Mouse (Mus musculus) embryonic facial prominence, embryonic 11.5 days (tissue): ENCODE data around the gene Pds5b. TPM values are rescaled to one million over a fixed set of nuclear protein-coding genes. Genes with fewer than 3 reads are reported as not detected.
"Not testable (repeated sequence)": the region's sequence is repeated elsewhere in the genome, so short reads cannot be mapped to it uniquely, and the experiment has no call there.

Experiments used
- ATAC-seq: fragments of 200-750 bp; cut with Nextera tagmentation; replicated peaks from 2 replicates; pipeline ENCODE4 v1.8.0; 2017; ENCODE audit warnings: low read depth; ENCODE audit not compliant: insufficient number of reproducible peaks, low FRiP score, low TSS enrichment
- DNase-seq: peaks from one replicate; pipeline ENCODE4 v3.0.0-alpha.2; 2015; ENCODE audit warnings: low spot score
- H3K27ac ChIP-seq: fragments of 300-500 bp; sonication (generic); replicated peaks from 2 replicates; pipeline ENCODE4 v1.5.1; 2014; ENCODE audit warnings: mild to moderate bottlenecking, low read depth, low read length, control low read depth
- H3K27me3 ChIP-seq: fragments of 300-500 bp; sonication (generic); 2 replicates; pipeline ENCODE4 v1.6.1; 2014; ENCODE audit warnings: mild to moderate bottlenecking, low read length, moderate library complexity, mixed read lengths; ENCODE audit not compliant: control insufficient read depth, insufficient read depth
- H3K36me3 ChIP-seq: fragments of 300-500 bp; sonication (generic); replicated peaks from 2 replicates; pipeline ENCODE4 v1.6.1; 2014; ENCODE audit warnings: low read depth, mild to moderate bottlenecking, low read length, moderate library complexity, mixed read lengths; ENCODE audit not compliant: control insufficient read depth, insufficient read depth
- H3K4me1 ChIP-seq: fragments of 300-500 bp; sonication (generic); 2 replicates; pipeline ENCODE4 v1.6.1; 2014; ENCODE audit warnings: low read length, mixed read lengths; ENCODE audit not compliant: control insufficient read depth, insufficient read depth
- H3K4me2 ChIP-seq: fragments of 300-500 bp; sonication (generic); 2 replicates; pipeline ENCODE4 v1.6.1; 2014; ENCODE audit warnings: low read depth, mild to moderate bottlenecking, control low read depth, low read length, moderate library complexity
- H3K4me3 ChIP-seq: fragments of 300-500 bp; sonication (generic); 2 replicates; pipeline ENCODE4 v1.5.1; 2014; ENCODE audit warnings: low read depth, low read length, control low read depth
- H3K9ac ChIP-seq: fragments of 300-500 bp; sonication (generic); replicated peaks from 2 replicates; pipeline ENCODE4 v1.6.1; 2014; ENCODE audit warnings: mild to moderate bottlenecking, control low read depth, low read length
- H3K9me3 ChIP-seq: fragments of 300-500 bp; sonication (generic); replicated peaks from 2 replicates; pipeline ENCODE4 v1.6.1; 2016; ENCODE audit warnings: mild to moderate bottlenecking, low read length, inconsistent platforms, mixed read lengths; ENCODE audit not compliant: control insufficient read depth
- WGBS: fragments of 180-500 bp; shearing (Covaris S2); extraction: QIAGEN DNeasy Blood & Tissue Kit; methylation state at CpG from one replicate; pipeline ENCODE4 v1.1.7; 2014; 5-methylcytosine and 5-hydroxymethylcytosine counted together
- polyA plus RNA-seq: library from polyadenylated mRNA; unstranded; fragments of >200 nt; fragmentation: Nextera tagmentation; extraction: Ambion mirVana; gene quantifications from 2 replicates; pipeline ENCODE4 v1.2.1, GENCODE M21; 2014

Gene Pds5b
- polyA plus RNA-seq, 1 experiment from 2014 or later, result 56.5 TPM

- Histone ChIP-seq H3K9me3 (no peaks in the 10 kb centered on the region; the same call in 1 of the 2 replicates), H3K27me3 (no peaks in the 10 kb centered on the region), H3K27ac (no peak overlapping the region), H3K9ac (no peak overlapping the region), H3K4me1 (no peaks in the 10 kb centered on the region), H3K36me3 (no peaks in the 10 kb centered on the region), H3K4me3 (no peak overlapping the region), H3K4me2 (no peak overlapping the region)
- DNase-seq (no peak), ATAC-seq (no peak)
- WGBS, result 94% methylated on average over 5 of the region's 5 CpGs
Observed at GRCm38 (mm10) chr5:150829499-150829898, 156.0 kb downstream of the Pds5b start.

GRCm38 (mm10) chr5:150830718-150831117 lies 157.2 kb downstream of the Pds5b start:
- Histone ChIP-seq H3K4me1 (no peaks in the 10 kb centered on the region), H3K36me3 (no peaks in the 10 kb centered on the region)
- no peak for DNase-seq

GRCm38 (mm10) chr5:150836782-150837181 lies 163.2 kb downstream of the Pds5b start:
- no peaks in the 10 kb centered on the region; the same call in 1 of the 2 replicates for H3K9me3 ChIP-seq
- 93% methylated on average over 8 of the region's 8 CpGs for WGBS

More at GRCm38 (mm10) chr5:150830718-150831117, 157.2 kb downstream of the Pds5b start:
- H3K9ac ChIP-seq, result no peak overlapping the region
- H3K4me2 ChIP-seq, result no peak overlapping the region
- H3K4me3 ChIP-seq, result no peak overlapping the region
- ATAC-seq, result no peak
- WGBS, result 56% methylated on average over 9 of the region's 9 CpGs
- no peaks in the 10 kb centered on the region for H3K27me3 ChIP-seq
- no peaks in the 10 kb centered on the region for H3K9me3 ChIP-seq
- H3K27ac ChIP-seq, result no peak overlapping the region

GRCm38 (mm10) chr5:150839688-150840541 lies 166.4 kb downstream of the Pds5b start:
- ATAC-seq, result peak; percentile 92
- Histone ChIP-seq H3K4me3 (no peak overlapping the region), H3K4me2 (no peak overlapping the region; the same call in 1 of the 2 replicates), H3K27ac (peak overlapping the region; percentile 59; the same call in 1 of the 2 replicates), H3K9ac (no peak overlapping the region), H3K9me3 (no peaks in the 10 kb centered on the region; the same call in 1 of the 2 replicates), H3K36me3 (no peaks in the 10 kb centered on the region), H3K4me1 (no peaks in the 10 kb centered on the region; the same call in 1 of the 2 replicates), H3K27me3 (no peaks in the 10 kb centered on the region)
- DNase-seq, result peak; percentile 74
- 40% methylated on average over 10 of the region's 11 CpGs for WGBS

More at GRCm38 (mm10) chr5:150836782-150837181, 163.2 kb downstream of the Pds5b start:
- Histone ChIP-seq H3K27ac (no peak overlapping the region), H3K9ac (no peak overlapping the region), H3K27me3 (no peaks in the 10 kb centered on the region), H3K4me3 (no peak overlapping the region), H3K4me1 (no peaks in the 10 kb centered on the region; the same call in 1 of the 2 replicates), H3K36me3 (no peaks in the 10 kb centered on the region), H3K4me2 (no peak overlapping the region)
- ATAC-seq, result no peak
- DNase-seq, result no peak

- peak; percentile 29 for DNase-seq
- Histone ChIP-seq H3K4me2 (no peak overlapping the region), H3K27ac (peak overlapping the region; percentile 59; the same call in 1 of the 2 replicates), H3K36me3 (no peaks in the 10 kb centered on the region), H3K9ac (no peak overlapping the region), H3K9me3 (no peaks in the 10 kb centered on the region; the same call in 1 of the 2 replicates), H3K4me1 (no peaks in the 10 kb centered on the region; the same call in 1 of the 2 replicates), H3K4me3 (no peak overlapping the region), H3K27me3 (no peaks in the 10 kb centered on the region)
- no peak for ATAC-seq
- 45% methylated on average over 11 of the region's 11 CpGs for WGBS
Observed at GRCm38 (mm10) chr5:150840596-150840995, 167.1 kb downstream of the Pds5b start.

DNA sequence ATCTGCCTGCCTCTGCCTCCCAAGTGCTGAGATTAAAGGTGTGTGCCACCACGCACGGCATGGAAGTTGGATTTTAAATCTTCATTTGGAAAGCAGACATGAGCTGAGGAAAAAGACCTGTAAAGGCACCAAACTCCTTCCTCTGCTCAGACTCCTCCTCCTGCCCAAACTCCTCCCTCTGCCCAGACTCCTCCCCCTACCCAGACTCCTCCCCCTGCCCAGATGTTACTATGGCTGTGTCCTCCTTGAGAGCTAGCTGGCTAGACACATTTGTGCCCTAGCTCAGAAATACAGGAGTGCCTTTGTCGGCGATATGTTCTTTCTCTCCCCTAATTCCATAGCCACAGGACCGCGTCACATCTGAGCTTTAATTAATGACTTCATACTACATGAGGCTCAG lies 172.4 kb downstream of the Pds5b start:
- no peaks in the 10 kb centered on the region for H3K36me3 ChIP-seq
- H3K4me2 ChIP-seq, result no peak overlapping the region
- H3K4me3 ChIP-seq, result no peak overlapping the region
- no peaks in the 10 kb centered on the region for H3K27me3 ChIP-seq
- DNase-seq (no peak), ATAC-seq (no peak)
- no peak overlapping the region for H3K27ac ChIP-seq
- 97% methylated on average over 6 of the region's 6 CpGs for whole genome bisulfite sequencing
- no peak overlapping the region for H3K9ac ChIP-seq
- no peaks in the 10 kb centered on the region for H3K9me3 ChIP-seq
- H3K4me1 ChIP-seq, result no peaks in the 10 kb centered on the region

- ATAC-seq, result no peak
- H3K27ac ChIP-seq, result no peak overlapping the region
Observed at GRCm38 (mm10) chr5:150850821-150851220, 177.3 kb downstream of the Pds5b start.

DNA sequence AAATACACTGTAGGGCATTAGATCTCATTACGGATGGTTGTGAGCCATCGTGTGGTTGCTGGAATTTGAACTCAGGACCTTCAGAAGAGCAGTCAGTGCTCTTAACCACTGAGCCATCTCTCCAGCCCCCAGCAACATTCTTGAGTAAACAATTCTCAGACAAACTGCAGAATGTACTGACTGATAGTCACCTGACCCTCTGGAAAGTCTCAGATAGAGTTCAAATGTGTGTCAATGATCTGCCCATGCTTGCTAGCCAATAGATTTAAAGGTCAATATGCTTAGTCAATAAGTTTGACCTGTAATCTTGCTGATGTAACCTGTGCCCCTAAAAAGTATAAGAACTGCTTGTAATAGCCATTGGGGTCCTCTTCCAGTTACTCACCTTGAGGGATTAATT lies 178.6 kb downstream of the Pds5b start:
- not testable (repeated sequence) for H3K36me3 ChIP-seq, H3K9ac ChIP-seq, H3K4me3 ChIP-seq, ATAC-seq, H3K27me3 ChIP-seq, H3K27ac ChIP-seq, H3K9me3 ChIP-seq, H3K4me2 ChIP-seq, DNase-seq, H3K4me1 ChIP-seq
- WGBS, result 92% methylated on average over 2 of the region's 2 CpGs

More at GRCm38 (mm10) chr5:150850821-150851220, 177.3 kb downstream of the Pds5b start:
- Histone ChIP-seq H3K4me1 (no peaks in the 10 kb centered on the region), H3K27me3 (no peaks in the 10 kb centered on the region), H3K36me3 (no peaks in the 10 kb centered on the region), H3K4me3 (no peak overlapping the region), H3K9ac (no peak overlapping the region), H3K4me2 (no peak overlapping the region), H3K9me3 (no peaks in the 10 kb centered on the region)
- WGBS, result 63% methylated on average over 2 of the region's 2 CpGs
- DNase-seq, result no peak
